Mouse (Mus musculus): ENCODE measurements at regions not wholly inside any gene's neighbourhood (a gene's known extent, or its start where the extent isn't known, plus 50 kb on each side); places are given as distances from the start of the nearest gene placed in this dataset.

GRCm38 (mm10) chr12:77715506-77715905 lies 477.6 kb downstream of the Fut8 start:
- no peaks in the 10 kb centered on the region for H3K4me1 ChIP-seq (ENCODE audit: insufficient read depth, low read depth, low read length)
- H3K36me3 ChIP-seq (replicated peaks) = no peaks in the 10 kb centered on the region
- TF ChIP-seq POLR2AphosphoS5 (IDR thresholded peaks at IDR 0.05; ENCODE audit: insufficient replicate concordance, low read depth, low read length) (no peak), GATA1 (IDR thresholded peaks at IDR 0.05; ENCODE audit: borderline replicate concordance, low read length) (no peak), GATA2 (IDR thresholded peaks at IDR 0.05; ENCODE audit: borderline replicate concordance, low read depth, low read length) (no peak), TAL1 (conservative IDR thresholded peaks at IDR 0.05; ENCODE audit: low read depth, low read length) (no peak), CTCF (IDR thresholded peaks at IDR 0.05; ENCODE audit: low read depth, low read length) (no peak)
- DNase-seq (ENCODE audit: low spot score) = no peak
- H3K27me3 ChIP-seq (ENCODE audit: insufficient read depth, low read length) = peaks cover 30% of the 10 kb centered on the region
- no peak for ATAC-seq (ENCODE audit: extremely low read depth, insufficient number of reproducible peaks, low FRiP score, poor library complexity, severe bottlenecking)
- H3K9me3 ChIP-seq (replicated peaks) = no peaks in the 10 kb centered on the region
- no peak overlapping the region for H3K4me3 ChIP-seq (ENCODE audit: low read depth, low read length)

GRCm38 (mm10) chr12:77715979-77716378 lies 478.1 kb downstream of the Fut8 start:
- no peaks in the 10 kb centered on the region for H3K9me3 ChIP-seq (replicated peaks)
- peaks cover 30% of the 10 kb centered on the region for H3K27me3 ChIP-seq (ENCODE audit: insufficient read depth, low read length)
- no peaks in the 10 kb centered on the region for H3K4me1 ChIP-seq (ENCODE audit: insufficient read depth, low read depth, low read length)
- no peak for ATAC-seq (ENCODE audit: extremely low read depth, insufficient number of reproducible peaks, low FRiP score, poor library complexity, severe bottlenecking)
- no peak overlapping the region for H3K4me3 ChIP-seq (ENCODE audit: low read depth, low read length)
- no peaks in the 10 kb centered on the region for H3K36me3 ChIP-seq (replicated peaks)
- TF ChIP-seq POLR2AphosphoS5 (IDR thresholded peaks at IDR 0.05; ENCODE audit: insufficient replicate concordance, low read depth, low read length) = no peak
- TF ChIP-seq GATA2 (IDR thresholded peaks at IDR 0.05; ENCODE audit: borderline replicate concordance, low read depth, low read length) = no peak
- no peak for TF ChIP-seq TAL1 (conservative IDR thresholded peaks at IDR 0.05; ENCODE audit: low read depth, low read length)
- no peak for TF ChIP-seq GATA1 (IDR thresholded peaks at IDR 0.05; ENCODE audit: borderline replicate concordance, low read length)
- no peak for TF ChIP-seq CTCF (IDR thresholded peaks at IDR 0.05; ENCODE audit: low read depth, low read length)
- no peak for DNase-seq (ENCODE audit: low spot score)

GRCm38 (mm10) chr12:77727766-77728165 lies 466.3 kb upstream of the Gm6657 start:
- Histone ChIP-seq H3K4me1 (ENCODE audit: insufficient read depth, low read depth, low read length) (no peaks in the 10 kb centered on the region), H3K9me3 (replicated peaks) (no peaks in the 10 kb centered on the region), H3K4me3 (ENCODE audit: low read depth, low read length) (no peak overlapping the region), H3K36me3 (replicated peaks) (no peaks in the 10 kb centered on the region), H3K27me3 (ENCODE audit: insufficient read depth, low read length) (peaks cover 25% of the 10 kb centered on the region)
- DNase-seq (ENCODE audit: low spot score) (no peak), ATAC-seq (ENCODE audit: extremely low read depth, insufficient number of reproducible peaks, low FRiP score, poor library complexity, severe bottlenecking) (no peak)
- no peak for TF ChIP-seq CTCF (IDR thresholded peaks at IDR 0.05; ENCODE audit: low read depth, low read length)
- TF ChIP-seq GATA2 (IDR thresholded peaks at IDR 0.05; ENCODE audit: borderline replicate concordance, low read depth, low read length) = no peak
- no peak for TF ChIP-seq TAL1 (conservative IDR thresholded peaks at IDR 0.05; ENCODE audit: low read depth, low read length)
- TF ChIP-seq GATA1 (IDR thresholded peaks at IDR 0.05; ENCODE audit: borderline replicate concordance, low read length) = no peak
- TF ChIP-seq POLR2AphosphoS5 (IDR thresholded peaks at IDR 0.05; ENCODE audit: insufficient replicate concordance, low read depth, low read length) = no peak

GRCm38 (mm10) chr12:77739047-77739760 lies 454.8 kb upstream of the Gm6657 start:
- DNase-seq (ENCODE audit: low spot score) = no peak
- Histone ChIP-seq H3K27me3 (ENCODE audit: insufficient read depth, low read length) (peaks cover 7% of the 10 kb centered on the region), H3K36me3 (replicated peaks) (no peaks in the 10 kb centered on the region), H3K4me1 (ENCODE audit: insufficient read depth, low read depth, low read length) (no peaks in the 10 kb centered on the region), H3K9me3 (replicated peaks) (no peaks in the 10 kb centered on the region), H3K4me3 (ENCODE audit: low read depth, low read length) (no peak overlapping the region)
- no peak for ATAC-seq (ENCODE audit: extremely low read depth, insufficient number of reproducible peaks, low FRiP score, poor library complexity, severe bottlenecking)
- TF ChIP-seq GATA2 (IDR thresholded peaks at IDR 0.05; ENCODE audit: borderline replicate concordance, low read depth, low read length) (no peak), CTCF (IDR thresholded peaks at IDR 0.05; ENCODE audit: low read depth, low read length) (no peak), TAL1 (conservative IDR thresholded peaks at IDR 0.05; ENCODE audit: low read depth, low read length) (no peak), GATA1 (IDR thresholded peaks at IDR 0.05; ENCODE audit: borderline replicate concordance, low read length) (no peak), POLR2AphosphoS5 (IDR thresholded peaks at IDR 0.05; ENCODE audit: insufficient replicate concordance, low read depth, low read length) (no peak)

GRCm38 (mm10) chr12:77742716-77743115 lies 451.3 kb upstream of the Gm6657 start:
- no peak for ATAC-seq (ENCODE audit: extremely low read depth, insufficient number of reproducible peaks, low FRiP score, poor library complexity, severe bottlenecking)

GRCm38 (mm10) chr12:77749438-77750007 lies 444.5 kb upstream of the Gm6657 start:
- no peak for TF ChIP-seq POLR2AphosphoS5 (IDR thresholded peaks at IDR 0.05; ENCODE audit: insufficient replicate concordance, low read depth, low read length)
- TF ChIP-seq TAL1 (conservative IDR thresholded peaks at IDR 0.05; ENCODE audit: low read depth, low read length) = no peak
- TF ChIP-seq GATA2 (IDR thresholded peaks at IDR 0.05; ENCODE audit: borderline replicate concordance, low read depth, low read length) = no peak
- no peak for TF ChIP-seq CTCF (IDR thresholded peaks at IDR 0.05; ENCODE audit: low read depth, low read length)
- no peak for TF ChIP-seq GATA1 (IDR thresholded peaks at IDR 0.05; ENCODE audit: borderline replicate concordance, low read length)
- no peaks in the 10 kb centered on the region for H3K4me1 ChIP-seq (ENCODE audit: insufficient read depth, low read depth, low read length)
- ATAC-seq (ENCODE audit: extremely low read depth, insufficient number of reproducible peaks, low FRiP score, poor library complexity, severe bottlenecking) (no peak), DNase-seq (ENCODE audit: low spot score) (no peak)
- no peak overlapping the region for H3K4me3 ChIP-seq (ENCODE audit: low read depth, low read length)
- no peaks in the 10 kb centered on the region for H3K36me3 ChIP-seq (replicated peaks)
- H3K27me3 ChIP-seq (ENCODE audit: insufficient read depth, low read length) = peaks cover 15% of the 10 kb centered on the region
- no peaks in the 10 kb centered on the region for H3K9me3 ChIP-seq (replicated peaks)

More at GRCm38 (mm10) chr12:77742716-77743115, 451.3 kb upstream of the Gm6657 start:
- DNase-seq (ENCODE audit: low spot score) = no peak
- Histone ChIP-seq H3K27me3 (ENCODE audit: insufficient read depth, low read length) (peaks cover 16% of the 10 kb centered on the region), H3K9me3 (replicated peaks) (no peaks in the 10 kb centered on the region), H3K4me1 (ENCODE audit: insufficient read depth, low read depth, low read length) (no peaks in the 10 kb centered on the region), H3K4me3 (ENCODE audit: low read depth, low read length) (no peak overlapping the region), H3K36me3 (replicated peaks) (no peaks in the 10 kb centered on the region)
- TF ChIP-seq GATA1 (IDR thresholded peaks at IDR 0.05; ENCODE audit: borderline replicate concordance, low read length) (no peak), CTCF (IDR thresholded peaks at IDR 0.05; ENCODE audit: low read depth, low read length) (no peak), TAL1 (conservative IDR thresholded peaks at IDR 0.05; ENCODE audit: low read depth, low read length) (no peak), POLR2AphosphoS5 (IDR thresholded peaks at IDR 0.05; ENCODE audit: insufficient replicate concordance, low read depth, low read length) (no peak), GATA2 (IDR thresholded peaks at IDR 0.05; ENCODE audit: borderline replicate concordance, low read depth, low read length) (no peak)
